Mouse (Mus musculus) urinary bladder, postnatal 25 days (tissue): Measurements from ENCODE around the gene Hist1h2ae.
"Not testable (repeated sequence)": the region's sequence is repeated elsewhere in the genome, so short reads cannot be mapped to it uniquely, and the experiment has no call there.

ENCODE experiments used
- DNase-seq: peaks from one replicate; pipeline ENCODE4 v3.0.0; 2022; ENCODE audit warnings: low spot score

Gene Hist1h2ae

GRCm38 (mm10) chr13:23571022-23571503 is at the start of gene Hist1h2ae, which contains the start of gene Hist1h2bg:
Gene Hist1h2ae, minus strand, starts transcription at chr13:23571220.
Gene Hist1h2bg, plus strand, starts transcription at chr13:23571396.
- DNase-seq = no peak

- no peak for DNase-seq
Measured at GRCm38 (mm10) chr13:23620056-23620732, 49.2 kb upstream of the Hist1h2ae start.

GRCm38 (mm10) chr13:23611638-23612037 is 40.6 kb upstream of the Hist1h2ae start:
- no peak for DNase-seq

- no peak for DNase-seq
Measured at GRCm38 (mm10) chr13:23610393-23610792, 39.4 kb upstream of the Hist1h2ae start.

- no peak for DNase-seq
Measured at GRCm38 (mm10) chr13:23609844-23610243, 38.8 kb upstream of the Hist1h2ae start.

GRCm38 (mm10) chr13:23609209-23609608 is 38.2 kb upstream of the Hist1h2ae start:
- no peak for DNase-seq

- DNase-seq = no peak
Measured at GRCm38 (mm10) chr13:23605052-23605451, 34.0 kb upstream of the Hist1h2ae start.

- DNase-seq = no peak
Measured at GRCm38 (mm10) chr13:23604452-23604851, 33.4 kb upstream of the Hist1h2ae start.

- no peak for DNase-seq
Measured at GRCm38 (mm10) chr13:23603182-23603699, 32.2 kb upstream of the Hist1h2ae start.

GRCm38 (mm10) chr13:23597957-23598356 is 26.9 kb upstream of the Hist1h2ae start:
- DNase-seq = peak; percentile 83

- DNase-seq = no peak
Measured at GRCm38 (mm10) chr13:23595622-23596372, 24.8 kb upstream of the Hist1h2ae start.

GRCm38 (mm10) chr13:23595185-23595584 is 24.2 kb upstream of the Hist1h2ae start:
- DNase-seq = no peak

- no peak for DNase-seq
Measured at GRCm38 (mm10) chr13:23593051-23593770, 22.2 kb upstream of the Hist1h2ae start.

- no peak for DNase-seq
Measured at GRCm38 (mm10) chr13:23592614-23593013, 21.6 kb upstream of the Hist1h2ae start.

- not testable (repeated sequence) for DNase-seq
Measured at GRCm38 (mm10) chr13:23591886-23592285, 20.9 kb upstream of the Hist1h2ae start.

GRCm38 (mm10) chr13:23591206-23591605 is 20.2 kb upstream of the Hist1h2ae start:
- no peak for DNase-seq

GRCm38 (mm10) chr13:23586940-23587225 is 15.9 kb upstream of the Hist1h2ae start:
- DNase-seq = no peak

- DNase-seq = no peak
Measured at GRCm38 (mm10) chr13:23586099-23586939, 15.3 kb upstream of the Hist1h2ae start.

GRCm38 (mm10) chr13:23585442-23586098 is 14.6 kb upstream of the Hist1h2ae start:
- DNase-seq = peak; percentile 51

- peak; percentile 65 for DNase-seq
Measured at GRCm38 (mm10) chr13:23585029-23585441, 14.0 kb upstream of the Hist1h2ae start.

GRCm38 (mm10) chr13:23584331-23584730 is 13.3 kb upstream of the Hist1h2ae start:
- DNase-seq = no peak
